12 mouse cellular contexts compared by ENCODE assay signal in genomic region chr17:29934133-29934851, GRCm38 (mm10).
"Had no signal": no experiment of that assay in that cellular context is flagged by ENCODE, and none has a peak within 500 bp of the region (broad histone marks: within the 10 kb centered on the region; RNA-seq: fewer than 3 reads in every experiment).

No protein-coding gene starts in this region.

- H3K27me3 ChIP-seq: midbrain, embryonic 15.5 days; neural tube, embryonic 13.5 days had no signal

- H3K27ac ChIP-seq: left cerebral cortex, adult 2 months; limb, embryonic 10.5 days; liver, embryonic 15.5 days; neural tube, embryonic 13.5 days had no signal

- H3K4me1 ChIP-seq: liver, embryonic 15.5 days; midbrain, embryonic 15.5 days had no signal

- H3K36me3 ChIP-seq: limb, embryonic 10.5 days; liver, embryonic 15.5 days; midbrain, embryonic 15.5 days; neural tube, embryonic 13.5 days had no signal

- H3K4me3 ChIP-seq: left cerebral cortex, adult 2 months; limb, embryonic 10.5 days; liver, embryonic 15.5 days; midbrain, embryonic 15.5 days; neural tube, embryonic 13.5 days had no signal

- H3K9me3 ChIP-seq: limb, embryonic 10.5 days; liver, embryonic 15.5 days; midbrain, embryonic 15.5 days; neural tube, embryonic 13.5 days had no signal

- DNase-seq: kidney, postnatal 25 days; lung, adult 2 months; lung, postnatal 36 days; retina, postnatal 1 day; right cerebral cortex, postnatal 4 days; spleen, adult 18-20 months; thymus, postnatal 36 days had no signal
